Mouse (Mus musculus): ENCODE data around the gene Ccnl2. TPM values are rescaled to one million over a fixed set of nuclear protein-coding genes. Genes with fewer than 3 reads are reported as not detected.

The Ccnl2 gene
- polyA plus RNA-seq, 1 experiment, result 233 TPM

DNA sequence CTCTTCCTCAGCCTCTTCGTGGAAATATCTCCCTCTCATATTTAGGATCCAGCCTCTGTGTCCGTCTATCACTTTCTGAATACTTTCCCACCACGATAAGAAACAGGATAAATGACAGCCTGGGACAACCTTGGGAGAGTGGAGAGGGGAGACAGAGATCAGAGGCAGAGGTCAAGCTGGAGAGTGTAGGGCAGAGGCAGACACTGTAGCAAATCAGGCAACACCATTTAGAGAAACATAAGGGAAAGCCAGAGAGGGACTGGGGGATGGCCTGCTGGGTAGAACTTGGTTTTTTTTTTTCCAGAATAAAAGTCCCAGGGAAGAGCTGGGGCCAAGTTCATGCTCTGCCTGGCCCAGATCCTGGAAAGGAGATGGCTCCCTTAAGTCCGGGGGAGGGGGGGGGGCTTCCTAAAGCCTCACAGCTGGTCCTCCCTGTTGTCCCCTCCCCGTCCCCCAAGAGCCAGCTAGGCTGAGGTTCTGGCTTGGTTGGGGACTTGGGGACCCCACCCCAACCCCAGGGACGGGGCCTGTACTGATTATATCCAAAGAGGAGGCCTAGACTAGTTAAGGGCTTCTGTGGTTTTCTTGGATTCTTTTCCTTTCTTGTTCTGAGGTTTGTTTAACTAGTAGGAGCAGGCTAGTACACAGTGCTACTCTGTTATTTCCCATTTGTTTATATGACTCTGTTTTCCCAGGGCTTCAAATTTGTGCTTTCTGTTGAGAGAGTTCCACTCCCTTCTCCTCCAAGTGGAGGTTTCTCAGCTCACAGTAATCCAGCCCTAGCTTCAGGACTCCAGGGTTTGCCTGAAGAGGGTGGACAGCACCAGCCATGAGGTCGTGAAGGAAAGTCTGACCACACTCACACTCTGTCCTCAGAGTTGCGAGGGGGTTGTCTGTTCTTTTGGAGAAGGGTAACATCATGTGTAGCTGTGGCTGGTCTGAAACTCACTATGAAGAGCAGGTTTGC is 26.2 kb downstream of the Ccnl2 start:
- DNase-seq (ENCODE audit: low spot score), result no peak

DNA sequence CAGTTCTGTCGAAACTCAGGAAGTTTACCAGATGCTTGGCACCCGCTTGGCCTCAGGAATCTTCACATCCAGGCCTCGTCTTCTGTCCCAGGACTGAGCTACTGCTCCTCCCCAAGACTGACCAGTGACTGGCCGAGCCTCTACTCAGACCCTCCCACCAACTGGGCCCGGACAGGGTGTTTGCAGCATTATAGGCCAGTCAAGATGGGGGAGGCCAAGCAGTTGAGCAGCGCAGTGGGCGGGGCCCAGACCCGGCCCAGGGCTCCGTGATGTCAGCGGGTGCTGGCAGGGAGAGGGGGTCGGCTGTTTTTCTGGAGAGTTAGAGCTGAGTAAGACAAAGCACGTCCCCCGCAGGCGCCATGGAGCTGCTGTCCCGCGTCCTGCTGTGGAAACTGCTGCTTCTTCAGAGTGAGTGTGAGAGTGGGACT is 27.2 kb downstream of the Ccnl2 start, which contains the start of gene Mxra8:
Gene Mxra8, plus strand, starts transcription at position 198 of the 428 bp plus-strand sequence.
- peak; percentile 56 for DNase-seq (ENCODE audit: low spot score)

DNA sequence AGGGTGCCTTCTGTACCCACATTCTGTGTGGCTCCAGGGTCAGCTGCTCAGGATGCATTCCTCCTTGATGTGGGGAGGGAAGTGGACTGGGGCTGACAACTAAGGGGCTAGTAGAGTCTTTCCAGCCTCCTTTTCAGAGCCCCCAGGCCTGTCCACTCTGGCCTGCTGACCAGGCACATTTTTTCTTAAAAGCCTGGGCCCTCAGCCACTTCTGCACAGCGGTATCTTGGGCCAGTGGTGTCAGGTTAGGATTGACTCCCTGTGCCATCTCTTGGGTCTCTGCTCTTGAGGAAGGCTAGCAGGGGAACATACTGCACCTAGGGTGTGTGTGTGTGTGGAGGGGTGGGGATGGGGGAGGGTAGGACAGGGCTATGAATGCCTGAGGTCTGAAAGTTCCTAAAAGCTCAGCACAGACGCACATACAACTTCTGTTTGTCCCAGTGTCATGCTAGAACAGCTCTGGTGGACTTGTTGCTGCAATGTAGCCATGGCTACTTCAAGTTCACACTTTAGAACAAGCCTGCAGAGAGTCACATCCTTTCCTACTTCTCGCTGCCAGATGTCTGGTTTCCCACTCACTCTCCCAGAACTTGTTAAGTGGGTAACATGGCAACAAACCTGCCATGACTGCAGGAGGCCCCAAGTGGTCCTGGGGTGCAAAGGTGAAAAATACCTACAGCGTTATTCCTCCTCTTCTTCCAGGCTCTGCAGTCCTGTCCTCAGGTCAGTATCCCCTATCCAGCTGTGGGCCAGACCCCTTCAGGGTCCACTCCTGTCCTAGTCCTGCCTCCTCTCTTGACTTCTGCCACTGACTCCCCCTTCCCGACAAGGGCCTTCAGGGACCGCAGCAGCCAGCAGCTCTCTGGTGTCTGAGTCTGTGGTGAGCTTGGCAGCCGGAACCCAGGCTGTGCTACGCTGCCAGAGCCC is 28.1 kb downstream of the Ccnl2 start:
- DNase-seq (ENCODE audit: low spot score), result peak; percentile 17

DNA sequence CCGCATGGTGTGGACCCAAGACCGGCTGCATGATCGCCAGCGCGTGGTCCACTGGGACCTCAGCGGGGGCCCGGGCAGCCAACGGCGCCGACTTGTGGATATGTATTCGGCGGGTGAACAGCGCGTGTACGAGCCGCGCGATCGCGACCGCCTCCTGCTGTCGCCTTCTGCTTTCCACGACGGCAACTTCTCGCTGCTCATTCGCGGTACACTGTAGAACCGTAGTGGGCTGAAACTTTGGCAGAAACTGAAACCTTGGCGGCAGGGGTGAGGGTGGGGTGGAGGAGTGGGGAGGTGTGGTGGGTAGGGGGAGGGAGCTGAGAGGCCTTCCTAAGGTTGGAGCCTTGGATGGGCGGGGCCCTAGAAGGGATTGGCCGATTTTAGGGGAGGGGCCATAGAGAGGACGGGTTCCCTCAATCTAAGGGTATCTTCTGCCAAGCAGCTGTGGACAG is 28.7 kb downstream of the Ccnl2 start:
- DNase-seq (ENCODE audit: low spot score), result peak; percentile 46

DNA sequence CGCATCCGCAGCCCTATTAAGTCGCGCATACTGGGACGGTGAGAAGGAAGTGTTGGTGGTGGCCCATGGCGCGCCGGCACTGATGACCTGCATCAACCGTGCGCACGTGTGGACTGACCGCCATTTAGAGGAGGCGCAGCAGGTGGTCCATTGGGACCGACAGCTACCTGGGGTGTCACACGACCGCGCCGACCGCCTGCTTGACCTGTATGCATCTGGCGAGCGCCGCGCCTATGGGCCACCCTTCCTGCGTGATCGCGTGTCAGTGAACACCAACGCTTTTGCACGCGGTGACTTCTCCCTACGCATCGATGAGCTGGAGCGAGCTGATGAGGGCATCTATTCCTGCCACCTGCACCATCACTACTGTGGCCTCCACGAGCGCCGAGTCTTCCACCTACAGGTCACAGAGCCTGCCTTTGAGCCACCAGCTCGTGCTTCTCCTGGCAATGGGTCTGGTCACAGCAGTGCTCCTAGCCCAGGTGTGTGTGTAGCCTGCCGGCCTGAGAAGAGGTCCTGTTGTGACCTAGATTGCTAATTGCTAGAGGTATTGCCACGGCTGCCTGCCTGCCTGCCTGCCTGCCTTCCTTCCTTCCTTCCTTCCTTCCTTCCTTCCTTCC is 29.5 kb downstream of the Ccnl2 start:
- DNase-seq (ENCODE audit: low spot score), result peak; percentile 22

DNA sequence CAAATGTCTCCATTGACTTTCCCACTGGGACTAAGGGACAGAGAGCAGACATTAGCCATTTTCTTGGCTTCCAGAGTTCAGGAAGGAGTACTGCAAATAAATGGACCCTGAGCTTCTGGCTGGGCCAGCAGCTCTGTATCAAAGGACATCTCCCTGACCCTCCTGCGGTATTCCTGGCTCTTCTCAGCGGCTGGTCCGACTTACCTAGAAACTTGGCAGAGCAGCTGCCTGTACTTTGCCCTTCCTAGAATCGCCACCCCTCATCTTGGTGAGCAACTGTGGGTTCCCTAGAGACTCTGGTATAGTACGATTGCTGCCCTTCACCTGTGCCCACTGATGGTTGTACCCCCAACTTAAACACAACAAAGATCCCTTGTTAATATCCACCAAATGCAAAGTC is 30.9 kb downstream of the Ccnl2 start:
- DNase-seq (ENCODE audit: low spot score), result no peak

DNA sequence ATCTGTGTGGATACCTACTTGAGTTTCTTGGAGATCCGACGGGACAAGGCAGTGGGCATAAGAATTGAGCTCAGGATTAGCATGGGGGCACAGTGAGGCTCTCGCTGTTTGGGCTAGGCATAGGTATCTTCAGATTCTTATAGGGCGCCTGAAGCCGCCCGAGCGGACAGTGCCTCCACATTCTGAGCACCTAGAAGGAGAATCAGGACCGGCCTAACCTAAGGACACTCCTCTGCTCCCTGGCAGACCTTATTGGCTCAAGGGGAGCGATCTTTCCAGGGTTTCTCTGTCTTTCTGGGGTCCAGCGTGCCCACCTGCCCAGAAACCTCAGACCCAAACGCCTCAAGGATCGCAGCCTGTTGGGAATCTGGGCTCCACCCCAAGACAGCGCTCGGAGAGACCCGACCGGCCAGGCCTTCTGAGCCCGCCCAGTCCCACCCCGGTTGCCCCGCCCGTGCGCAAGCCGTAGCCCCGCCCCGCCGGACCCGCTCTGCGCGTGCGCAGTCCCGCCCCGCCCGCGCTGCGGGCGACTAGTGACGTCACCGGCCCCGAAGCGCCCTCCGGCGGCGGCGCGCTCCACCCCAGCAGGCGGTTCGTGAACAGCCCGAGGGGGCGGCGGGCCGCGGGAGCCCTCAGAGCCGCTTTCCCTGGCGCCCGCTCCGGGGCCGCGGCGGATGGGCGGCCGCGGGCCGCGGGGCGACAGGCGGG is 34.7 kb downstream of the Ccnl2 start, which contains the start of gene Dvl1:
Gene Dvl1, plus strand, starts transcription at position 532 of the 708 bp plus-strand sequence.
- DNase-seq (ENCODE audit: low spot score), result peak; percentile 97

DNA sequence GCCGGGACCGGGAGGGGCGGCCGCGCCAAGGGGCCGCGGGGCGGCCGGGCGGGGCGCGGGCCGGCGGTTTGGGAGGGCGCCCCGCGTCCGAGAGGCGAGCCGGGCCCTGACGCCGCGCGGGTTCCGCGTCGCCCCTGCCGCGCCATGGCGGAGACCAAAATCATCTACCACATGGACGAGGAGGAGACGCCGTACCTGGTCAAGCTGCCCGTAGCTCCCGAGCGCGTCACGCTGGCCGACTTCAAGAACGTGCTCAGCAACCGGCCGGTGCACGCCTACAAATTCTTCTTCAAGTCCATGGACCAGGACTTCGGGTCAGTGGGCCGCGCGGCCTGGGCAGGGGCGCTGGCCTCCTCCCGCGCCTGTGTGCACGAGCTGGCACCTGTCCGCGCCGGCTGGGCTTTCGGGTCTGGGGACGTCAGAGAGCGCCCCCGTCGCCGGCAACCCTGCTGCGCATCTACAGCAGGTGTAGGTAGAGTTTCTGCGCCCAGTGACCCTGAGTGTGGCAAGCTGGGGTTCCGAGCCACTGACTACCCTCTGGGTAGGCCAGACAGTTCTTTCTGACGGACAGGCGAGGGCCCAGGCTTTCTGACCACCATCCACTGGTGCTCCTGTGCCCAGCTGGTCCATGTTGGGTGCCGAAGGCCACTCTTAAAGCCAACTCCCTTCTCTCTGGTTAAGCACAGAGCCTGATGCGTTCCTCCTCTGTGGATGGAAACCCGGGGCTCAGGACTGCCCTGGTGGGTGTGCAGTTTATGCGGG is 35.5 kb downstream of the Ccnl2 start:
- DNase-seq (ENCODE audit: low spot score), result no peak

DNA sequence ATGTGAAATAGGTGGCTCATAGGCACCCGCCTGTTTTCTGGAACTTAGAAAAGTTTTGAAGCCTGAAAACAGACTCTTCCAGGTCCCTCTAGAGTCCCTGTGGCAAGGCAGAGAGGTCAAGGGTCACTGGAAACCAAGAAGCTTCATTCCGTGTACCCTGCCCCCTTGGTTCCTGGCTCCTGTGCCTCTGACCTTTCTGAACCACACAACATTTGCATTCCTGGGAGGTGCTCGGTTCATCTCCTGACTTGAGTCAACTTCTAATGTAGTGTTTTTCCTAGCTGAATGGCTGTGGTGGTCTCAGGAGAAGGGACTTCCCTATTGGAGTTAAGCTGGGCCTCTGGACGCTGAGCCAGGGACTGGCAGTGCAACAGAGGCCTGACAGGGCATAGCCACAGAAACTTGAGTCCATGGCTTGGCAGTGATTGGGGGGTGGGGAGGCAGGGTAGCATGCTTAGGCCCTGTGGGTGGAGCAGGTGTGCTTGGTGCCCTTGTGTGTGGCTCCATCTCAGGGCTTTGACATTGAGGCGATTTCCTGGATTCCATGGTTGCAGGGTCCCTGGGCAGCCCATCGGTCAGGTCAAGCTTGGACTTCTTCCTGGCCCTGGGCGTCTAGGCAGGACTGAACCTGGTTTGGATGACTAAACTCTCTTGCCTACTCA is 36.3 kb downstream of the Ccnl2 start:
- DNase-seq (ENCODE audit: low spot score), result peak; percentile 18

DNA sequence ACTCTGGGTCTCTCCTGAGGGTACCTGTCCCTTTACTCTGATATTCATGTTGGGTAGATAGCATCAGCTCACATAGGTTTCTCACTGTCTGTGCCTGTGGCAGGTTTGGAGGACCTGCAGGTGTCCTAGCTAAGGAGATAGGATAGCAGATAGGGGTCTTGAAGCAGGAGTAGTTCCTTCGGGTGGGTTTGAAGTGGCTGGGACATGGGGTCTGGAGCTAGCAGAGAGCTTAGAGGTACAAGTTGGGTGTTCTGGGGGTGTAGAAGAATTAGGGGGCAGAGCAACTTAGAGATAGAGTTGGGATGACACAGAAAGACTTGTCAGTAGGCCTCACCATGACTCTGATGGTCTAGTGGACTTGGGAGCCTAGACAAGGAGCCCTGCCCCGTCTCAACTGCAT is 37.1 kb downstream of the Ccnl2 start:
- peak; percentile 14 for DNase-seq (ENCODE audit: low spot score)

DNA sequence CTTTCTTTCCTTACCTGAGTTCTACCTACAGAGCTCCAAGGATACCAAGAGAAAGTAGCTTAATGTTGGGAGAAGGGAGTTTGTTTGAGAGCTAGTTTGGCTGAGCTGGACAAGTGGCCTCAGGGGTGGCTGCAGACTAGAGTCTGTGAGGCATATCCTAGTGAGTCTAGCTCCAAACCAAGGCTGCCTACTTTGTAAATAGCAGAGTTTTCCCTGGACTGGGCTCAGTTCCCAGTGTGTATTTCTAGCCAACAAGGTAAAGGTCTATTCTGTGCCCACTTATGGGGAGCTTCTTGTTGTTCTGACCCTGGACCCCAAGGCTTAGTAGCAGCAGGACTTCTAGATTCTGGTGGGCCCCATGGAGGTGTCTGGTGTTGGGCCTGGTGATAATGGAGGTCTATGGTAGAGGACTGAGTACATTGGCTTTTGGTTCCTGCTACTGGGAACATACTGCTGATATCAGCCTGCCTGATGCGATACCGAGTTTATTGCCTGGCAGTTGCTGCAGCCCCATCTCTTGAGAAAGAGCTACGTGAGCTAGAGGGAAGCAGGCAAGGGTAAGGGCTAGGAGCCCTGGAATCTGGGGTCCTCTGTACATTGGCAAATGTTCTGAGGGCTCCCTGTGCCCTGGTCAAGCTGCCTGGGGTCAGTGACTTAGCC is 37.6 kb downstream of the Ccnl2 start:
- peak; percentile 11 for DNase-seq (ENCODE audit: low spot score)

DNA sequence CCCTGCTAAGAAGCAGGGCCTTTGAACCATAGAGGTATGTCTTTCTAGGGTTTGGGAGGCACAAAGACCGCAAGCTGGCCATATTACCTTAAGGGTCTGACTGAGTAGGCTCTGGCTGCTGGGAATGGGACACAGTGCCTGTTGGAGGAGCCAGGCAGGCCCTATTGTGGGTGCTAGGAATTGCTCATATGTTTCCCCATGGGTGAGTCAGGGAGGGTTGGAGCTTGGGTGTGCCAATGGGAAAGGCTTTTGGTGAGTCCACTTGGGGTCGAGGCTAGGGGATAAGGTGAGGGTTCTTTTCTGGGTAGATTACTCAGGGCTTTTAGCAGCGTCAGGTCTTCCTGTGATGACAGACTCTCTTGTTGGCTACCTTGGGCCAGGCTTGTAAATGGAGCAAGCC is 39.1 kb downstream of the Ccnl2 start:
- DNase-seq (ENCODE audit: low spot score), result peak; percentile 19

DNA sequence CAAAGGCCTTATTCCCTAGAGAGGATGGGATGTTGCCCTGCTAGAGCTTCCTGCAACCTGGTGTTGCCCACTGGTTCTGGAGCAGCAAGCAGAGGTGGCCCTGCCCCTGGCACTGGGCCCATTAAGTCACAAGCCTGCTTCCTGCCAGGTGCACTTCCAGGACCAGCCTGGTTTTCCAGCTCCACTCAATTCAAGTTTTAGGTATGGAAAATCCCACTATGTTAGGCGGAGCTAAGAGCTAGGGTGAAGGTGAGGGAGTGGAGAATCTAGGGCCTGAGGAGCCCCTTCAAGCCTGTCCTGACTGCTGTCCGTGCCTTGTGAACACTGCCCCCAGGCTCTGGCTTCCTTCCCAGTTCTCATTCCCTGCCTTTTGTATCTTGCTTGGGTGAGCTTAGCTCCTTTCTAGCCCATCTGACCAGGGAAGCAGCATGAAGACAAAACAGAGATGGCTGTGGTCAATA is 39.7 kb downstream of the Ccnl2 start:
- peak; percentile 16 for DNase-seq (ENCODE audit: low spot score)

DNA sequence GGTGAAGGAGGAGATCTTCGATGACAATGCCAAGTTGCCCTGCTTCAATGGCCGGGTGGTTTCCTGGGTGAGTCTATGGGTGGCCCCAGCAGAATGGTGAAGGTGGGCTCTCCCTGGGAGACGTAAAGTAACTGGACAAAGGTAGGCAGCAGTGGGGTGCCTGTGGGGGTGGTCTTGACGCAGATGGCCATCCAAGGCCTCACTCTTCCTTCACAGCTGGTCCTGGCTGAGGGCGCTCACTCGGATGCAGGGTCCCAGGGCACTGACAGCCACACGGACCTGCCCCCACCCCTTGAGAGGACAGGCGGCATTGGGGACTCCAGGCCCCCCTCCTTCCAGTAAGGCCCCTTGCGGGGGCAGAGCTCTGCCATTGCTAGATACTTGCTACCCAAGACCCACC is 41.1 kb downstream of the Ccnl2 start:
- DNase-seq (ENCODE audit: low spot score), result peak; percentile 18

DNA sequence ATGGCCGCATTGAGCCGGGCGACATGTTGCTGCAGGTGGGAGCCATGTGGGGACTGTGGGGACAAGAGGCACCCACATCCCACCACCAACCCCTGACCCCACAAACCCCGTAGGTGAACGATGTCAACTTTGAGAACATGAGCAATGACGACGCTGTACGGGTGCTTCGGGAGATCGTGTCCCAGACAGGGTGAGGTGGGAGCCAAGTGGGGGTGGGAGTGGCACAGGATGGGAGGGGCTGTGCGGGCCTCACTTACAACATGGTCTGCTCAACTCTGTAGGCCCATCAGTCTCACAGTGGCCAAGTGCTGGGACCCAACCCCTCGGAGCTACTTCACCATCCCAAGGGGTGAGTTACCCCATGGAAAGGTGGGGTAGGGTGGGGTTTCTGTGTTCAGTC is 42.7 kb downstream of the Ccnl2 start:
- peak; percentile 18 for DNase-seq (ENCODE audit: low spot score)

DNA sequence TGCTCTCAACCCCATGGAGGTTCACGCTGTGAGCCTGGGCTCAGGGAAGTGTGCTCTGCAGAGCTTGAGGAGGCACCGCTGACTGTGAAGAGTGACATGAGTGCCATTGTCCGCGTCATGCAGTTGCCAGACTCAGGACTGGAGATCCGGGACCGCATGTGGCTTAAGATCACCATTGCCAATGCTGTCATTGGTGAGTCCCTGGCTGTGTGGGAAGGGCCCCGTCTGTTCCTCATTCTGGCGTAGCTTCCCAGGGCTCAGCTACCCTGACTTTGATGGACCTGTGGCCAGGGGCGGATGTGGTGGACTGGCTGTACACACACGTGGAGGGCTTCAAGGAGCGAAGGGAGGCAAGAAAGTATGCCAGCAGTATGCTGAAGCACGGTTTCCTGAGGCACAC is 43.8 kb downstream of the Ccnl2 start:
- peak; percentile 15 for DNase-seq (ENCODE audit: low spot score)

DNA sequence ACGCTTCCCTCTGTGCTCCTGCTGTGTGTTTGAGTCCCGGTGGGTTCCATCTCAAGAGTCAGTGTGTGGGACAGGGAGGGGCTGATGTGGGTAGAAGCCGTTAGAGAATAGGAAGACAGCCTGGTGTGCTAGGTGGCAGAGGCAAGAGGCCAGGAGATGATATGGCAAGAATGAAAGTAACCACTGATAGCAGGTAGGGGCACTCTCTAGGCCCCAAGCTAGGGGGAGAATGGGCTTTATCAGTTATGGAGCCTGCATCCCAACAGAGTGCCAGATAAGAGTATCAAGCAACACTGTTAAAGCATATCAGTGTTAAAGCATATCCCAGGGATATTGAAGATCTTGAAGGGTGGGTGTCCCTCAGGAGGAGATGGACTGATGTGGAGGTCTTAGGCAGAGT is 44.6 kb downstream of the Ccnl2 start:
- DNase-seq (ENCODE audit: low spot score), result no peak

DNA sequence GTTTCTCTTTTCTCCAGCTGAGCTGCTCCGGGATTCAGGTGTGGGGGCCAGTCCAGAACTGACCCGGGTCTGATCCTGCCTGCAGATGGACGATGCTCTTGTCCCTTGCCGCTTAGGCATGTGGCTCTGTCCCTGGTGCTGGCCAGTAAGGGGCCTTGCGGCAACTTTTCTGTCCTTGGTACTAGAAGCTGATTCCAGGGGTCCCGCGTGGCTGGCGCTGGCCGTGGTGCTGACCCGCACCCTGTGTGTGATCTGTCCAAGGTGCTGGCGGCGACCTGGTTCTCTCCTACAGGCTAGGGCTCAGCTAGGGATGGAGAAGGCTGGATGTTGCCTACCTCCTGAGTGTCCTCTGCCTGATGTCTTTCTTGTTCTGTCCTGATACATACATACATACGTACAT is 47.0 kb downstream of the Ccnl2 start:
- DNase-seq (ENCODE audit: low spot score), result peak; percentile 24

DNA sequence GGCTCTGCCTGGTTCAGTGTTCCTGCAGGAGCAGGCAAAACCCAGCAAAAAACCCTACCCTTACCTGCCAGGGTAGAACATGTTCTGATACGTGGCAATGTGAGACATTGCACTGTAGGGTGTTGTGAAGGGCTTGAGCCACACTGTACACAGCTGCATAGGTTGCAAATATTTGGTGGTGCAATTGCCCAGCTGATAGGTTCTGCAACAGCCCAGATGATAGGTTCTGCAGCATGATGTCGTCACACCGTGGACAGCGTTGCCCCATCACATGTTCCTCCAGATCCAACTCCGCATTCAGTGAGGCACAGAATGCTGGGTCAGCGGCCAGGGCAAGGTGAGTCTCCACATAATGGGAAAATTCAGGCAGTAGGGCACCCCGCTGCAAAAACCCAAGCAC is 49.5 kb downstream of the Ccnl2 start:
- no peak for DNase-seq (ENCODE audit: low spot score)

All from urinary bladder, adult 2 months (tissue).